Mouse (Mus musculus): ENCODE results near the gene Irs1.
A peak's percentile ranks its signal among the peaks of the same experiment; 100 is the strongest.

The Irs1 gene

DNA sequence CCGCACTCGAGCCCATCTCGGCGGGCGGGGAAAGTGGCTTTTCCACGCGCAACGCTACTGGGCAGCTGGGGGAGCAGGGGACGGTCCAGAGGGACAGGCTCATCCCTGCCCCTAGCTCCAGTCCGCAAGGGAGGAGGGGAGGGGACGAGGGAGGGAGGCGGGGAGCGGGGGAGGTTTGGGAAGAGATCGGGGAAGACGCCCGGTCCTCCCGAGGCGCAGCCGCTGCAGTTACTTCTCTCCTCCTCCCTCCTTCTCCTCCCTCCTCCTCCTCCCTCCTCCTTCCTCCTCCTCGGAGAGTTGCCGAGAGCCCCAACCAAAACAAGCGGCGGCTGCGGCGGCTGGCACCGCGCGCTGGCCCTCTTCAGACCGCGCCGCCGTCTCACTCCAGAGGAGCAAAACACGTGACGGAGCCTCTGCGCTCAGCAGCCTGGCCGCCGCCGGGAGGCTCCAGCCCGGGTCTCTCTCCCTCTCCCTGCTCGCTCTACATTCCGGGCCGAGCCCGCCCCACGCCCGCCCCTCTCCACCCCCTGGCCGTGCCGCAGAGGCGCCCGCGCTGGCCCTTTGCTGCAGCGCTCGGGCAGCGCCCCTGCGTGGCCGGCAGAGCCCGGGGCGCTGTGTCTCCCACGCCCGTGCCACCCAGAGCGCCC lies at the start of gene Irs1:
Irs1 (minus strand) TSS at position 266 of the 647 bp plus-strand sequence.
- peak; percentile 82 to 84 for DNase-seq

DNA sequence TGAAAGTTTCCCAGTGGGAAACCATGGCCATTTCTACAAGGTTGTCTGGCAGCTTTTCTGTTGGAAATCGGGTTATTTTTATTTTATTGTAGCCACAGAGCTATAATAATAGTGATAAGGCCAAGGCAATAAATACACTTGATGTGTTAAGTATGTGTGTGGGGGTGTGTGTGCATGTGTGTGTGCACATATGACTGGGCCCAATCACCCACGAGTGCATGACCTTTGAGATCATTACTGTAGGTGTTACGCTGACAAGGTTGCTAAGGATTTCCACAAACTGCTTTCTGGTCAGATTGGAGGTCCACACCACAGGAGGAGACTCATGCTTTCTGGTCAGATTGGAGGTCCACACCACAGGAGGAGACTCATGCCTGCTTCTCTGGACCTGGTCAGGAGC lies 43.3 kb upstream of the Irs1 start:
- DNase-seq, result no peak

DNA sequence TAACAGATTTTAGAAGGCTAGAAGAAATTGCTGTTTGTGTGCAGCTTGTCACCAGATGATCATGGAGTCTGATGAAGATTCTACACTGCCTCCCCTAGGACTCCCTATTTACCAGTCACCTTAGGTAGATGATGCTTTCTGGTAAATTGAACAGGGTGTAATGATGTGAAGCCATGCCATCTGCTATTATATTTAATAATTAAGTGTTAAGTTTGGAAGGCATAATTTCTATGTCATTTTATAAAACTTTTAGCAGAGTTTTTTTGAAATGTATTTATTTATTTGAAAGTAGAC lies 38.7 kb upstream of the Irs1 start:
- DNase-seq, result no peak

DNA sequence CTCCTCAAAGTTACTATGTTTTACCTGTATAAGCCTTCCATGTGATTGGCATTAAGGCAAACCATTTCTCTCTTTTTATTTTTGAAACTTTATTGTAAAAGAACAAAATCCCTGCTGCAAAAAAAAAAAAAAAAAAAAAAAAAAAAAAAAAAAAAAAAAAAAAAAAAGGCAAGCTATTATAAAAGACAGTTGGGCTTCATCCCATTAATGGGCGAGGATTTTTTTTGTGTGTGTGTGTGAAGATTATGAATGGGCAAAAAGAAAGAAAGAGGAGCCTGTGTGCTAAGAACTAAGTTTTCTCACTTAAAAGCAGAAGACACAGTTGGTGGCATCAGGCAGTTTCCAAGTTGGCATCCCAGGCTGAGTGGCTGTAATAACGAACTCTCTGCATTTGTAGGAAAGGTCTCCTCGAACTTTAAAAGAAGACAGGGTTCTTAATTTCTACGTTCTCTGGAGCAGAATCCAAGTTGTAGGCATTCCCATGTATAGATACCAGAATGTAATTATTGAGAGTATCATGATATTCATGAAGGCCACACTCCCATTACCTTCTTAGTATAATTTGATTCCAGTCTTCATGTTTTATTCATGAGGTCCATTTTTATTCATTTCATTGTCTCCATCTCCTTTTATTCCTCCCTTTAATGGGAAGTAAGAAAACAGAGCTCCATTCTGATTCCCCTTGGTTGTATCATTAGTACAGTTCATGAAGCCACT lies 38.2 kb upstream of the Irs1 start:
- DNase-seq, result no peak

DNA sequence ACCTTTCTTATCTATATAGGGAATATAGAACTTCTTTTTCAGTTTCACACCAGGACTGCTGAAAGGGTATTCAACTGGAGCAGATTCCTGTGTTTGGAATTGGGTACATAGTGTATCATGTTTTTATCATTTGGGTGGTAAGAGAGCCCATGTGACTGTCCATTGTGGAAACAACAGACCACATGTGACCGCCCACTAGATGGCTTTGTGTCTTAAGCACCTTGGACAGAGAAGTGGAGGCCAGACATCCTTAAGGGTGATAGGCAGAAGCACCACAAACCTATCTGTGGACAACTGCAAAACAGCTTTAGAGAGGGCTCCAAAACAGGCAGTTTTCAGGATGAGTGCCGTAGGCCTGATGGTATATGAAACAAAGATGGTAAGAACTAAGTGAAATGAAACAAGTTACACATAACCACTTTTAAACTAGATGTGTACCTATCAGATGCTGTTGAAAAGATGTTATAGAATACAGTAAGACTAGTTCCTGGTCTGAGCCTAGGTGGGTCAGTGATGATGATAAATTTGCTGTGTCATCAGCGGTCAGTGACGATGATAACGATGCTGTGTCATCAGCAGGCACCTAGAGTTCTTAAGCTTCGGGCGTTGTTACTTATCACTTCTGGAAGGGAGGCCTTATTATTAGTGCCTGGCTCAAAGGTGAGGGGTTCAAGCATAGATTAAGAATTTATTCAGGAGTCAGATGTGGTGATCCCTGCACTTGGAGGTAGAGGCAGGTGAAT lies 37.0 kb upstream of the Irs1 start:
- DNase-seq, result no peak

DNA sequence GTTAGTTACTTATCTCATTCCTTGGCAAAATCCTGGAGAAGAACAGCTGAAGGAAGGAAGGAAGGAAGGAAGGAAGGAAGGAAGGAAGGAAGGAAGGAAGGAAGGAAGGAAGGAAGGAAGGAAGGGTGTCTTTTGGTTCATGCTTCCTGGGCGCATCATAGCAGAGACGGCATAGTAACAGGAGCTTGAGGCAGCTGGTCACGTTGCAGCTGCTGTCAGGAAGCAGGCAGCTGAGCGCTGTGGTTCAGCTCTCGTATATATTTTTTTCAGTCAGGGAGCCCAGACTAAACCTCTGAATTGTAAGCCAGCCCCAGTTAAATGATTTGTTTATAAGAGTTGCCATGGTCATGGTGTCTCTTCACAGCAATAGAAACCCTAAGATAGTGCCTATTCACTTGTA lies 34.9 kb upstream of the Irs1 start:
- no peak for DNase-seq

DNA sequence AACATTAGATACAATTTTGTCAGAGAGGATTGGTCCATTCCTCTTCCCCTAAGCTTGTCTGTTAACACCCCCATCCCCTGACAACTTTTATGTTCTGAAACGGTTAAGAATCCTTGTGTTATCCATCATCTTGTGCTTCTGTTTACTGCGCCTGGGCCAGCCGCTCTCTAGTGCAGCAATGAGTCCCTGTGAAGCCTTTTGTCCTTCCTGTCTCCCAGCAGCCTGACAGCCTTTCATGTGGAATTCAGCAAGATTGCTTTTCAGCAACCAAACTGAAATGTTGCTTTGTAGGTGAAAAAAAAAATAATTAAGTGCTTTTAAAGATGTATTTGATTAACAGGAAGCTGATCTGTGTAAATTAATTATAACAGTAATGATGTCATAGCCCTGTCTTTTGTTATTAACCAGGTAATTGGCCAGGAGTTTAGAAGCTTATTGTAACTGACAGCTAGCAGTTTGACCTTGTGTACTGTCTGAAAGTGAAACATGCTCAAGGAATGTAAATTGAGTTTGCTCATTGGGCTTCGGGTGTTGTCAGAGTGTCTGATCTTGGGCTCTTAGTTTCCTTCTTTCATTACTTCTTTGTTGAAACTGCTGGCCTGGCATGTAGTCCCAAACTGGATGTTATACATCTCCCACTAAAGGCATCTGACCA lies 33.0 kb upstream of the Irs1 start:
- no peak for DNase-seq

DNA sequence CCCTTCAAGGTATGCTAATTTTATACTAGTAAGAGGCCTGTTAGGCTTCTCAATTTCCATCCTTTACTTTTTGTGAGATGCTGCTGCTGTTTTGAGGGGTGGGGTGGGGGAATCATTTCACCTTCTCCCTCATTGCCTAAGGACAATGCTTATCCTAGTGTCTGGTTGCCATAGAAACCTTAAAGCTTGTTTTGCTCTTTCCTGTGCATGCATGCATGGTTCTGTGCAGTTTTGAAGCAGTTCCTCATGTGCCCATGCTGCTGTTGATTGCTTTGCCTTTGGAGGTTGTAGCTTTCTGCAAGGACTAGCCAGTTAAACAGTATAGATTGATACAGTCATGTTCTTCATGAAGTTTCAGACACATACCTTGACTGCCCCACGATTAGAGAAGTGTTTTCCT lies 30.2 kb upstream of the Irs1 start:
- no peak for DNase-seq

DNA sequence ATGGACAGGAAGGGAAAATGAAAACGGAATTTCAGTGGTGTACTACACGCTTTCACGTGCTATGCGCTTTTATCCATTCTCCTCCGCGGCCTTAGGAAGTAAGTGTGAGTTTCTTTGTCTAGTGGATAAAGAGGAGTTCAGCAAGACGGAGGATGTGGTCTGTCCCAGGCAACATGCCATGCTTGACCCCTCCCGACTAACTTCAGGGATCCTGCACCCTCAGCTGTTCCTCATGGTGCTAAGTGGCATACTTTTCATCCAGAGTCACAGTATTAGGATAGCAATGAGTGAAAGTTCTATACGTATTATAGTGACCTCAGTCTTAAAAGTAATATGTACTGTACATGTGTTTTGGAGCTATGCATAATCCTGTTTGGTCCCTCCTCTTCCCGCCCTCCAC lies 29.6 kb upstream of the Irs1 start:
- DNase-seq, result peak in 1 of 2 experiments; percentile 10

DNA sequence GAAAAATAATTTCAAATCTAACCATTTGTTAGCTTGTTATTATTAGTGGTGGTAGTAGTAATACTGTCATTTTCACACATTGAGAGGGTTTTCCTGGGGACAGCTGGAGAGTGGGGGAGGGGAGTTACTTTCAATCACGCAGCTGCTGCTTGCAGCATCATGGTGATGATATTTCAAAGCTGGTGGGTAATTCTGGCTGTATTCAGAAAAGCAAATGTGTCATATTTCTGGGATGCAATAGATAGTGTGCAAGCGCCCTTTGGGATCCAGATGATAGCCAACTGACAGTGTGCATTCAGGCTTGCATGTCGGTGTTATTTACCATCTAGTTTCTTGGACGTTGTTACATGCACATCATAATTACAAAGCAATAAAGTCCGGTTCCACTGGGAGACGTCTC lies 29.2 kb upstream of the Irs1 start:
- DNase-seq, result peak; percentile 24 to 37

DNA sequence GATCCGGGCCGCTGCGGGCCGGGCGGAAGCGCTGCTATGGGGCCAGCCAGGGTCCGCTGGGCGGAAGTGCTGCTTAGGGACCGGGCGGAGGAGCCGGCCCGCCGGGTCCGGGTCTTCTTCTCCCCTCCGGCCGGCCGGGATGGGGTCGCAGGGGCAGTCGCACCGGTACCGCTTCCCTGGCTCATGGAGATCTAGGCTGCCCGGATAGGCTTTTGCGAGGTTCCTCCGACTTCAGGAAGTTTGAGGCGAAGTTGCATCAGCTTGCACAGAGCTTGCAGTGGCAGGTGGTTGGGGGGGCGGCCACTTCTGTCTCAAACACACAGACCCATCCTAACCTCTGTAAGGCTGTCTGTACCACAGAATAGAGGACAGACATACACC lies 25.5 kb upstream of the Irs1 start:
- DNase-seq, result peak in 1 of 2 experiments; percentile 63

DNA sequence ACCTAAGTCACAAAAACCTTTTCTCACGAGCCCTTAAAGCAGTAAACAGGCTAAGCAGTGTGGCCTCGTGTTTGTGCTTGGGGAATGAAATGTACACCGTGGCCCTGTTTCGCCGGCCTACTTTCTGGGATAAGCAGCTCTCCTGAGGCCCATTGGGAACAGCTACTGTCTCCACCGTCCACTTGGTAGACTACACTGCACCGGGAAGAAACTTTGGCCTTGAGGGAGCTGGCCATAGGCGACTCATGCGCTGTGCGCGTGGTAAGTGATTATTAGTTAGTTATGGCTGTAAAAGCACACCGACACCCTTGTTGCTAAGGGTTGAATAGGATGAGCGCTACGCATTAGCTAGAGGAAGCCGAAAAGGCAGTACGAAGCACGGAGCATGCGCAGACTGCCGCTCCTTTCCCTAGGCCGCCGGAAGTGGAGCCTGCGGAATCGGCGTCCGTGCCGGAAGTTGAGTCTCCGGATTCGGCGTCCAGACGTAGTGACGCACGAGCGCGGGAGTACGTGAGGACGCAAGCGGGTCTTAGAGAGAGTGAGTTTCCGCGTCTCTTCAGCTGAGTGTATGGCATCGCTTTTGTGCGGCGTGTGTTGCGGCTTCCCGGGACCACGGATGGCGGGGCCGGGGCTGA lies 25.0 kb upstream of the Irs1 start, which contains the start of gene Rhbdd1:
Rhbdd1 (plus strand) TSS at position 342 of the 635 bp plus-strand sequence.
- DNase-seq, result peak; percentile 98 to 99

DNA sequence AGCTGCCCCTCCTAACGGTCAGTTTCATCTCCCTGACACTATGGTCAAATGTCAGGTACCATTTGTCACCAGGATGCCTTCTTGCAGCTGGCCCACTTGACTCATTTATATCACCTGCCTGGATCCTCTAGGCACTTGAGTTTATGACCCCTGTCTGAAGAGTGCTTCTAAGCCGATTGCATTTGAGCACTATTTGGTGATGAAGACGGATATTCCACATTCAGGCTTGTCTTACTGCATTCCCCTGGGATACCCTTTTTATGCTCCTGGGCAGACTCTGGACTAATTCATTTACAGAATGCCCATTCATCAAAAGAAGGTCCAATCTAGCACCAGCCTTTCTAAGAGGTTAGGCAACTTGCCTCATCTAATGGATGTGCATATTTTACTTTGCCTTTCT lies 13.3 kb upstream of the Irs1 start:
- no peak for DNase-seq

DNA sequence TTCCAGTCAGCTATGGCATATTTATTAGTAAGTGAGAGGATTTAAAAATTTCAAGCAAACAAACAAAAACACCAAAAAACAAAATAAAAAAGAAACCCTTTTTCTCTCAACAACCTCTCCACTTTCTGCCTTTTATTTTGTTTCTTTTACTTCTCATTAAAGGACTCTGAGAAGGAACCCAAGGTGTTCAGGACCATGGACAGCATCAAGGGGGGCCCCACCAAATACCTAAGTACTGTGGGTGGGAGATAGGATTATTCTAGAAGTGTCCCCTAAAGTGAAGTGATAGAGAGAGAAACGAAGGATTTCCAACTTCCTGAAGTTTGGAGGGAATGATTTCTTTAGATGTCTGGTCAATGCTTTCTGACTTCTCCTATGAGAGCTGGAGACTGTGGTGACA lies 7.4 kb upstream of the Irs1 start:
- DNase-seq, result no peak

DNA sequence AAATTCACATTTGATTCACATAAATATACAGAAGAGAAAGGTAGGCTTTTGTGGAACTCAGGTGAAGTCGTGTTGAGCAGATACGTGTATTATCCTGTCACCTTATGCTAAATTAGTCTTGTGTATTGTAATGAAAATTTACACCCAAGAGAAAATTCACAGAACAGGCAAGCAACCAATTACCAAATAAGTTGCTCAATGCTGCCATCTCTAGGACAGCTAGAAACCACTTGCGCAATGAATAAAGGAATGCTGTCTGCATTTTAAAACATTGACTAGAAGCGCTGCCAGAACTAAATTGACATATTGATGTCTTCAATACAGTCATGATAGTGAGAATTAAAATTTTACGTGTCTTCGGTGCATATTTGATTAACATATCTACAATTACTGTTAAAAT lies 2.9 kb upstream of the Irs1 start:
- DNase-seq, result peak; percentile 68 to 77

DNA sequence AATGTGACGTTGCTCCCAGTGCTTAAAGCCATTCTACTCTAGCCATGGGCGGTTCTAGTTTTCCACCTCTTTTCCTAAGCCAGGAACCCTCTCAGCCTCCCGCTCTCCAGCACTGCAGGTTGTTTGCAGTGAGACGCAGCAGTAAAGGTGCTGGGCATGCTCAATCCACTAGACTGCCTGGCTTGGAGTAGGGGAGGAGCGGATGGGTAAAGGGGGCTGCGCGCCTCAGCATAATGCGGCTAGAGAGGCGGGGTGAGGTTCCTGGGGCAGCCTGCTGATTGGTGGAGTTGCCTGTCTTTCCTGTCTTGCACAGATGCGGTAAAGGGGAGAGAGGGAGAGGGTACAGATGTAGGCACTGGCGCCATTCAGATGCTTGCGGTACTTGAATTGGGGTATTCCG lies 1.6 kb upstream of the Irs1 start:
- peak; percentile 75 to 77 for DNase-seq

DNA sequence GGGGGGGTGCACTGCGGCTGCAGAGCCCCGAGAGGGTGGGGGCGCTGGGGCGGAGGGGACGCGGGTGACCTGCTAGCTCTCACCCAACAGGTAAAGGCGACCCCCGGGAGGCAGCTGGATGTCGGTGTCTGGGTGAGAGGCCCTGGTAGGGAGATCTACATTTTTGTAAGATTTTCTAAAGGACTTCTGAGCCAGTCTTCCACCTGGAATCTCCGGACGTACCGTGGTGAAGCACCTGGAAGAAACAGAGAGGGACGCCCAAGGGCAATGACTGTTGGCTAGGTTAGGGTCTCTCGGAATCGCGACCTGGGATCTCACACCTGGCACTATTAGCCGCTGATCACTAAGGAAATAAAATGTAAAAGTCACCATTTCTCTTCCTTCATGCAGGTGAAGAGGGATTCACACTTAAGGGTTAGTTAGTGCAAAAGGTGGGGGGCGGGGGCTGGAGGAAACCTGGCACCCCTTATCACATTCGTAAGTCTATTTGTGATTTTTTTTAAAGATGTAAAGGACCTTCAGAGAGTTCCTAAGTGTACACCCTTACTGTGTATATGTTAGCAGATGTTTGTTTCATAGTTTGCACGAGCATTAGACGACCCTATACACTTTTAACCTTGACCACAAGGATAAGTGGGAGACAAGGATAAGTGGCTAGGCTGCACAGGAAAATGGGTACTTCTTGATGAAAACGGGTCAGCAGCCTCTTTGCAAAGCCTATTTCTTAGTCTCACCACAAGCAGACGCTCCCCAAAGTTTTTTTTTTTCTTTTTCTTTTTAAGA lies 905 bp upstream of the Irs1 start:
- DNase-seq, result peak in 1 of 2 experiments; percentile 23

DNA sequence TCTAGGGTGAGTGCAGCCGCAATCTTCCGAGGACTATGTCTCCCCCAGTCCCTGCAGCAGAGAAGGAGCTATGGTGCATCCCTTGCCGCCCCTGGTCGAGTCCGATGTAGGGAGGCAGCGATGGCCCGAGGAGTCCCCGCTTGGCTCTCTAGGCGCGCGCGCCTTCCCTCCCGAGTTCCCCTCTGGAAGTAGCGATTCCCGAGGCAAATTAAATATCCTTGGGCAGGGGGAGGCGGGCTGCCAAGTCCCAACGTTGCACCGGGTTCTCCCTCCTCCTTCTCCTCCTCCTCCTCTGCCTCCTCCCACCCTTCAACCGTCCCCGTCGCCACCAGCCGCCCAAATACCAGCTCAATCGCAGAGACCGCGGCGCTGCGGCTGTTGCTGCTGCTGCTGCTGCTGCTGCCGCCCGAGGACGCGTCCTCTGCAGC lies 479 bp downstream of the Irs1 start:
- peak; percentile 85 to 86 for DNase-seq

DNA sequence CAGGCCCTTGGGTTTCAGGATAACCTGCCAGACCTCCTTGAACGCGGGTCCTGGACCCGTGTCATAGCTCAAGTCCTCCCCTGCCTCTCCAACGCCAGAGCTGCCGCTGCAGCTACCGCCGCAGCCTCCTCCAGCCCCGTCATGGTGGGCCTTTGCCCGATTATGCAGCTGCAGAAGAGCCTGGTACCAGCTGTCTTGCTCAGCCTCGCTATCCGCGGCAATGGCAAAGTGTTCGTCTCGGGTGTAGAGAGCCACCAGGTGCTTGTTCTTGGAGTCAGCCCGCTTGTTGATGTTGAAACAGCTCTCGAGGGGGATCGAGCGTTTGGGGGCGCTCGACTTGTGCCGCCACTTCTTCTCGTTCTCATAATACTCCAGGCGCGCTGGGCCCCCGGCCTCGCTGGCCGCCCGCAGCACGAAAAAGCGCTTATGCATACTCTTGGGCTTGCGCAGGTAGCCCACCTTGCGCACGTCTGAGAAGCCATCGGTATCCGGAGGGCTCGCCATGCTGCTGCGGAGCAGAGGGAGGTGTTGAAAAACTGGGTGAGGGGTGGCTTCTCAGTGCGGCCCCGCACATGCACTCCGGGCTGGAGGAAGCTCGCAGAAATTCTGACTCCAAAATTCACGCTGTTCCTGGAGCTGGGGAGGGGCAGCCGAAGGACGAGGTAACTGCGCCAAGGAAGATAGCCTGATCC lies 1.1 kb downstream of the Irs1 start:
- DNase-seq, result peak; percentile 66 to 74

DNA sequence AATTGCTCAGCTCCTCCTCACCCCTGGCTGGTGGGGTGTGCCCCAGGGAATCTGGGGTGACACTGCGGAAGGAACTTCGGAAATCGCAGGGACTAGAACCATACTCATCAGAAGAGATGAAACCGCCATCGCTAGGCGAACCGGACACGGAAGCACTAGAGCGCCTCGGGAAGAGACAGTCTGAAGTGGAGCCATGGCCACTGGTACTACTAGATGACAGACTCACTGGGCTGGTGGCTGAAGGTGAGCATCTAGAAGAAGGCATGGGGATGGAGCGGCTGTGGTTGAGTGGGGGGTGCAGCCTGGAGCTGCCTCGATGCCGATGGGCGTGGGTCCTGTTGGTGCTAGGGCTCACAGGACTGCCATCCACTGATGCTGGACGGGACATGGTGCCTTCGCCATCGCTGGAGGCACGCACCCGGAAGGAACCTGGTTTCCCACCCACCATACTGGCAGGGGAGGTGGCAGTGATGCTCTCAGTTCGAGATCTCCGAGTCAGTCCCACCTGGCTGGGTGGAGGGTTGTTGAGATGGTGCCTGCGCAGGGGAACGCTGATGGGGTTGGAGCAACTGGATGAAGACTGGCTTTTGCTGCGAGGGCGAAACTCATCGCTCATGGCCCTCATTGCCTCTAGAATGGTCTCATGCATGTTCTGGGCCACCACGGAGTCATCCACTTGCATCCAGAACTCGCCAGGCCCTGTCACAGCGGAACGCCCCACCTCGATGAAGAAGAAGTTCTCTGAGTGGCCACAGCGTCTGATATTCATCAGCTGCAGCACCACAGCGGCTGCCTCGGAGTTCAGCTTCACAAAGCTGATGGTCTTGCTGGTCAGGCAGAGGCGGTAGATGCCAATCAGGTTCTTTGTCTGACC lies 1.9 kb downstream of the Irs1 start:
- DNase-seq, result peak; percentile 31 to 38

Data from cerebellum, postnatal 14 days (tissue).